Mouse (Mus musculus) heart, adult 2 months (tissue): ENCODE results near the gene B3gnt8. TPM values are rescaled to one million over a fixed set of nuclear protein-coding genes. Genes with fewer than 3 reads are reported as not detected.
A peak's percentile ranks its signal among the peaks of the same experiment; 100 is the strongest.

ENCODE experiments used
- DNase-seq, 2 experiments: peaks; one replicate each; pipeline ENCODE4 v3.0.0; 2021
- H3K27ac ChIP-seq: fragments of 200-600 bp; 2 replicates; pipeline ENCODE4 v1.8.1; 2022
- H3K27me3 ChIP-seq: fragments of 200-500 bp; 2 replicates; pipeline ENCODE4 v1.6.1; 2012; ENCODE audit warnings: mild to moderate bottlenecking, low read length, inconsistent platforms, mixed read lengths; ENCODE audit not compliant: control insufficient read depth, insufficient read depth
- H3K36me3 ChIP-seq: fragments of 200-500 bp; 2 replicates; pipeline ENCODE4 v1.6.1; 2012; ENCODE audit warnings: low read length, inconsistent platforms; ENCODE audit not compliant: control insufficient read depth, insufficient read depth
- H3K4me1 ChIP-seq: fragments of 200-500 bp; 2 replicates; pipeline ENCODE4 v1.6.1; 2011; ENCODE audit warnings: low read length; ENCODE audit not compliant: control insufficient read depth, insufficient read depth
- H3K4me3 ChIP-seq: fragments of 200-600 bp; 2 replicates; pipeline ENCODE4 v1.8.1; 2022
- H3K79me2 ChIP-seq: fragments of 200-500 bp; replicated peaks from 2 replicates; pipeline ENCODE4 v1.6.1; 2012; ENCODE audit warnings: mild to moderate bottlenecking, inconsistent platforms, low read length, moderate library complexity, mixed read lengths; ENCODE audit not compliant: control insufficient read depth, insufficient read depth
- H3K9ac ChIP-seq: fragments of 200-500 bp; 2 replicates; pipeline ENCODE4 v1.6.1; 2012; ENCODE audit warnings: low read depth, mild to moderate bottlenecking, control low read depth, inconsistent platforms, low read length, mixed read lengths
- CTCF ChIP-seq: fragments of 200-600 bp; IDR thresholded peaks from 2 replicates; pipeline ENCODE4 v1.8.1; 2022; ENCODE audit warnings: antibody characterized with exemption, mild to moderate bottlenecking, moderate library complexity
- EP300 ChIP-seq: fragments of 200-500 bp; IDR thresholded peaks from 2 replicates; pipeline ENCODE4 v1.6.1; 2011; ENCODE audit warnings: low read depth, low read length, control low read depth; ENCODE audit not compliant: insufficient read depth
- POLR2A ChIP-seq: fragments of 200-500 bp; IDR thresholded peaks from 2 replicates; pipeline ENCODE4 v1.6.1; 2011; ENCODE audit warnings: mild to moderate bottlenecking, low read depth, low read length, control low read depth; ENCODE audit not compliant: insufficient read depth
- WGBS: fragments of 180-500 bp; shearing (Covaris S2); methylation state at CpG from one replicate; pipeline ENCODE4 v1.1.7; 2018; 5-methylcytosine and 5-hydroxymethylcytosine counted together
- intact Hi-C: fragments of 180-260 bp; cut with DNase I; formaldehyde crosslinking; loops from one replicate; pipeline ENCODE4 v1.15.1; 2025
- polyA plus RNA-seq: library from polyadenylated mRNA; depleted of rRNA; stranded (reverse); fragments of >200 nt; gene quantifications from 2 replicates; pipeline ENCODE4 v1.2.3, GENCODE M21; 2012
- total RNA-seq, 2 experiments: library from RNA; stranded (reverse); gene quantifications; 2 replicates each; pipeline ENCODE4 v1.2.3; 2021

The B3gnt8 gene
- total and polyA plus RNA-seq, 3 experiments: 2.3 to 6.4 (median 3.8) TPM

GRCm38 (mm10) chr7:25585351-25586204, 40.9 kb upstream of the B3gnt8 start:
- TF ChIP-seq EP300: no peak
- TF ChIP-seq POLR2A: no peak
- no peak for TF ChIP-seq CTCF
- intact Hi-C loops: no loop called here
- no peak overlapping the region for H3K4me3 ChIP-seq
- no peak overlapping the region for H3K9ac ChIP-seq
- WGBS: 70% methylated on average over 9 of the region's 9 CpGs
- no peak overlapping the region for H3K27ac ChIP-seq
- no peaks in the 10 kb centered on the region for H3K27me3 ChIP-seq
- H3K36me3 ChIP-seq: no peaks in the 10 kb centered on the region
- H3K79me2 ChIP-seq: no peaks in the 10 kb centered on the region
- H3K4me1 ChIP-seq: no peaks in the 10 kb centered on the region
- DNase-seq: no peak

GRCm38 (mm10) chr7:25591226-25591625, 35.2 kb upstream of the B3gnt8 start:
- Histone ChIP-seq H3K4me1 (no peaks in the 10 kb centered on the region), H3K27ac (no peak overlapping the region), H3K9ac (no peak overlapping the region), H3K4me3 (no peak overlapping the region), H3K79me2 (no peaks in the 10 kb centered on the region), H3K36me3 (no peaks in the 10 kb centered on the region), H3K27me3 (no peaks in the 10 kb centered on the region)
- TF ChIP-seq EP300: no peak
- no peak for TF ChIP-seq CTCF
- TF ChIP-seq POLR2A: no peak
- 79% methylated on average over 2 of the region's 2 CpGs for WGBS
- DNase-seq: no peak
- intact Hi-C loops: no loop called here

DNA sequence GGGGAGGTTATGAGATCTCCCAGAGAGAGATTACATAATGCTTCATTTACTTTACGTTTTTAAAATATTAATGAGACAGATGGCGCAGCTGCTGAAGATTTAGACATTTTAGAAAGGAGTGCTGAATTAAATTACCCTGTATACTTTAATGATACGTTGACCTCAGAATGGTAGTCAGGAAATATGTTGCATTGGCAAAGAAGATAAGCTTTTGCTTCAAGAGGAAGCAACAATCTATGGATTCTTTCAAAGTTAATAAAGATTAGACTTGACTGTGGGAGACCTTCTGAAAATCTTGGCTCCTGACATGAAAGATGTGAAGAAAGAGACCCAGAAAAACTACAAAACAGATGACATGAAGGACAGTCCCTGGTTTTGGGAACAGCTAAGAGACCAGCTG, 32.6 kb upstream of the B3gnt8 start:
- TF ChIP-seq POLR2A (no peak), CTCF (no peak), EP300 (no peak)
- Histone ChIP-seq H3K79me2 (no peaks in the 10 kb centered on the region), H3K4me3 (no peak overlapping the region), H3K27me3 (no peaks in the 10 kb centered on the region), H3K27ac (no peak overlapping the region), H3K4me1 (no peaks in the 10 kb centered on the region), H3K36me3 (no peaks in the 10 kb centered on the region), H3K9ac (no peak overlapping the region)
- 63% methylated on average over 3 of the region's 3 CpGs for WGBS
- intact Hi-C loops: no loop called here
- DNase-seq: no peak

- no peaks in the 10 kb centered on the region for H3K4me1 ChIP-seq
- no peaks in the 10 kb centered on the region for H3K79me2 ChIP-seq
- no peaks in the 10 kb centered on the region for H3K36me3 ChIP-seq
- WGBS: 10% methylated on average over 10 of the region's 10 CpGs
- TF ChIP-seq CTCF: peak; percentile 91
- no peak for TF ChIP-seq POLR2A
- no peak overlapping the region for H3K9ac ChIP-seq
- H3K27ac ChIP-seq: no peak overlapping the region
- peak; percentile 54 to 75 for DNase-seq
- intact Hi-C loops: loop anchor here (5.0 kb wide), 2 partner anchors 112 to 172 kb away; no protein-coding TSS in a partner anchor
- H3K27me3 ChIP-seq: no peaks in the 10 kb centered on the region
- no peak overlapping the region for H3K4me3 ChIP-seq
Observed at GRCm38 (mm10) chr7:25599663-25600062, 26.8 kb upstream of the B3gnt8 start.

- TF ChIP-seq CTCF: no peak
- no peak for TF ChIP-seq EP300
- TF ChIP-seq POLR2A: no peak
- H3K27me3 ChIP-seq: no peaks in the 10 kb centered on the region
- no peaks in the 10 kb centered on the region for H3K79me2 ChIP-seq
- H3K4me1 ChIP-seq: no peaks in the 10 kb centered on the region
- no peak overlapping the region for H3K27ac ChIP-seq
- no peak overlapping the region for H3K4me3 ChIP-seq
- H3K36me3 ChIP-seq: no peaks in the 10 kb centered on the region
- H3K9ac ChIP-seq: no peak overlapping the region
- WGBS: 81% methylated on average over 11 of the region's 11 CpGs
- DNase-seq: no peak
- intact Hi-C loops: no loop called here
Observed at GRCm38 (mm10) chr7:25600666-25601065, 25.8 kb upstream of the B3gnt8 start.

- H3K27me3 ChIP-seq: no peaks in the 10 kb centered on the region
- H3K36me3 ChIP-seq: no peaks in the 10 kb centered on the region
- no peaks in the 10 kb centered on the region for H3K4me1 ChIP-seq
- H3K9ac ChIP-seq: no peak overlapping the region
- no peak overlapping the region for H3K4me3 ChIP-seq
- DNase-seq: no peak
- TF ChIP-seq CTCF (no peak), POLR2A (no peak), EP300 (no peak)
- intact Hi-C loops: no loop called here
- 83% methylated on average over 16 of the region's 16 CpGs for WGBS
- no peaks in the 10 kb centered on the region for H3K79me2 ChIP-seq
- no peak overlapping the region for H3K27ac ChIP-seq
Observed at GRCm38 (mm10) chr7:25601346-25601745, 25.1 kb upstream of the B3gnt8 start.
